Mouse (Mus musculus): Measurements from ENCODE around the gene Hspd1.
"Not testable (repeated sequence)": the region's sequence is repeated elsewhere in the genome, so short reads cannot be mapped to it uniquely, and the experiment has no call there.

The Hspd1 gene

GRCm38 (mm10) chr1:55087932-55088610 is at the start of gene Hspd1, which contains the start of gene Hspe1:
Gene Hspd1 (minus strand): TSS chr1:55088243.
Gene Hspe1 (plus strand): TSS chr1:55088132.
- DNase-seq (ENCODE audit: low read depth, low spot score) = peak; percentile 99

- DNase-seq (ENCODE audit: low read depth, low spot score) = no peak
These were observed 47.8 kb upstream of the Hspd1 start for GRCm38 (mm10) chr1:55135846-55136245.

- no peak for DNase-seq (ENCODE audit: low read depth, low spot score)
These were observed 46.3 kb upstream of the Hspd1 start for GRCm38 (mm10) chr1:55134301-55134700.

- DNase-seq (ENCODE audit: low read depth, low spot score) = no peak
These were observed 45.1 kb upstream of the Hspd1 start for GRCm38 (mm10) chr1:55133173-55133572.

- DNase-seq (ENCODE audit: low read depth, low spot score) = no peak
These were observed 44.3 kb upstream of the Hspd1 start for GRCm38 (mm10) chr1:55132308-55132707.

GRCm38 (mm10) chr1:55131424-55132014 is 43.5 kb upstream of the Hspd1 start:
- DNase-seq (ENCODE audit: low read depth, low spot score) = peak; percentile 53

- DNase-seq (ENCODE audit: low read depth, low spot score) = peak; percentile 98
These were observed 42.9 kb upstream of the Hspd1 start, which contains the start of gene Mob4 for GRCm38 (mm10) chr1:55130943-55131401. Gene Mob4 (plus strand): TSS chr1:55131231.

GRCm38 (mm10) chr1:55130190-55130916 is 42.3 kb upstream of the Hspd1 start:
- peak; percentile 8 for DNase-seq (ENCODE audit: low read depth, low spot score)

GRCm38 (mm10) chr1:55129716-55130115 is 41.7 kb upstream of the Hspd1 start:
- no peak for DNase-seq (ENCODE audit: low read depth, low spot score)

GRCm38 (mm10) chr1:55124136-55124535 is 36.1 kb upstream of the Hspd1 start:
- DNase-seq (ENCODE audit: low read depth, low spot score) = not testable (repeated sequence)

- DNase-seq (ENCODE audit: low read depth, low spot score) = no peak
These were observed 35.5 kb upstream of the Hspd1 start for GRCm38 (mm10) chr1:55123561-55123960.

GRCm38 (mm10) chr1:55123046-55123445 is 35.0 kb upstream of the Hspd1 start:
- no peak for DNase-seq (ENCODE audit: low read depth, low spot score)

GRCm38 (mm10) chr1:55109066-55109766 is 21.2 kb upstream of the Hspd1 start:
- DNase-seq (ENCODE audit: low read depth, low spot score) = no peak

GRCm38 (mm10) chr1:55108473-55108872 is 20.4 kb upstream of the Hspd1 start:
- DNase-seq (ENCODE audit: low read depth, low spot score) = no peak

GRCm38 (mm10) chr1:55107644-55108043 is 19.6 kb upstream of the Hspd1 start:
- DNase-seq (ENCODE audit: low read depth, low spot score) = no peak

- no peak for DNase-seq (ENCODE audit: low read depth, low spot score)
These were observed 19.0 kb upstream of the Hspd1 start for GRCm38 (mm10) chr1:55106919-55107585.

- no peak for DNase-seq (ENCODE audit: low read depth, low spot score)
These were observed 4.4 kb upstream of the Hspd1 start for GRCm38 (mm10) chr1:55092469-55092868.

- DNase-seq (ENCODE audit: low read depth, low spot score) = no peak
These were observed 4.0 kb upstream of the Hspd1 start for GRCm38 (mm10) chr1:55092056-55092455.

GRCm38 (mm10) chr1:55089498-55090064 is 1.5 kb upstream of the Hspd1 start:
- DNase-seq (ENCODE audit: low read depth, low spot score) = no peak

- no peak for DNase-seq (ENCODE audit: low read depth, low spot score)
These were observed 811 bp upstream of the Hspd1 start for GRCm38 (mm10) chr1:55088611-55089497.

Measured in brain, adult 2 months (tissue).